Mouse (Mus musculus) right cerebral cortex, postnatal 25 days (tissue): ENCODE measurements at regions not wholly inside any gene's neighbourhood (a gene's known extent, or its start where the extent isn't known, plus 50 kb on each side); places are given as distances from the start of the nearest gene placed in this dataset.
A peak's percentile ranks its signal among the peaks of the same experiment; 100 is the strongest.

Experiments
- DNase-seq: peaks from one replicate; pipeline ENCODE4 v3.0.0; 2022

GRCm38 (mm10) chr13:6469446-6470227 is 78.3 kb upstream of the Pitrm1 start:
- DNase-seq, result peak; percentile 67

GRCm38 (mm10) chr13:6470286-6471103 is 77.5 kb upstream of the Pitrm1 start:
- peak; percentile 30 for DNase-seq

GRCm38 (mm10) chr13:6471643-6472042 is 76.3 kb upstream of the Pitrm1 start:
- peak; percentile 56 for DNase-seq

- peak; percentile 30 for DNase-seq
Measured at GRCm38 (mm10) chr13:6473401-6474190, 74.4 kb upstream of the Pitrm1 start.

GRCm38 (mm10) chr13:6479667-6480066 is 68.3 kb upstream of the Pitrm1 start:
- no peak for DNase-seq

- DNase-seq, result no peak
Measured at GRCm38 (mm10) chr13:6484418-6484817, 63.5 kb upstream of the Pitrm1 start.

- DNase-seq, result no peak
Measured at GRCm38 (mm10) chr13:6487837-6488236, 60.1 kb upstream of the Pitrm1 start.

GRCm38 (mm10) chr13:6492916-6493619 is 54.9 kb upstream of the Pitrm1 start:
- no peak for DNase-seq
